Mouse (Mus musculus): Measurements from ENCODE around the gene Nif3l1. TPM values are rescaled to one million over a fixed set of nuclear protein-coding genes. Genes with fewer than 3 reads are reported as not detected.

The Nif3l1 gene
- 4.4 and 4.8 TPM in 2 replicates for polyA plus RNA-seq (2012; ENCODE audit: insufficient read depth, low replicate concordance)

- TF ChIP-seq GATA1 (IDR thresholded peaks at IDR 0.05; ENCODE audit: borderline replicate concordance, low read length) (no peak), FLI1 (IDR thresholded peaks at IDR 0.05; ENCODE audit: low read length) (no peak)
- H3K36me3 ChIP-seq (replicated peaks; ENCODE audit: low read length), result peaks cover 65% of the 10 kb centered on the region
Observed at GRCm38 (mm10) chr1:58445143-58445722, at the start of gene Nif3l1, which contains the start of gene Ppil3. Gene Nif3l1, plus strand, starts transcription at chr1:58445151. Gene Ppil3, minus strand, starts transcription at chr1:58445486.

GRCm38 (mm10) chr1:58395341-58395740, 49.6 kb upstream of the Nif3l1 start:
- Histone ChIP-seq H3K9me3 (no peaks in the 10 kb centered on the region), H3K4me3 (replicated peaks) (no peak overlapping the region), H3K4me1 (peaks cover 35% of the 10 kb centered on the region), H3K36me3 (replicated peaks; ENCODE audit: low read length) (peaks cover 62% of the 10 kb centered on the region), H3K27me3 (replicated peaks) (no peaks in the 10 kb centered on the region)
- TF ChIP-seq FLI1 (IDR thresholded peaks at IDR 0.05; ENCODE audit: low read length) (no peak), GATA1 (IDR thresholded peaks at IDR 0.05; ENCODE audit: borderline replicate concordance, low read length) (no peak)

More at GRCm38 (mm10) chr1:58445143-58445722, at the start of gene Nif3l1, which contains the start of gene Ppil3:
- Histone ChIP-seq H3K4me3 (replicated peaks) (peak within 1 kb of the TSS; percentile 97), H3K4me1 (peaks cover 78% of the 10 kb centered on the region), H3K27me3 (replicated peaks) (no peaks in the 10 kb centered on the region), H3K9me3 (no peaks in the 10 kb centered on the region)

- H3K9me3 ChIP-seq, result no peaks in the 10 kb centered on the region
- no peak overlapping the region for H3K4me3 ChIP-seq (replicated peaks)
- peaks cover 68% of the 10 kb centered on the region for H3K36me3 ChIP-seq (replicated peaks; ENCODE audit: low read length)
- peaks cover 32% of the 10 kb centered on the region for H3K4me1 ChIP-seq
- TF ChIP-seq GATA1 (IDR thresholded peaks at IDR 0.05; ENCODE audit: borderline replicate concordance, low read length) (no peak), FLI1 (IDR thresholded peaks at IDR 0.05; ENCODE audit: low read length) (no peak)
- H3K27me3 ChIP-seq (replicated peaks), result no peaks in the 10 kb centered on the region
Observed at GRCm38 (mm10) chr1:58396179-58396578, 48.8 kb upstream of the Nif3l1 start.

GRCm38 (mm10) chr1:58397731-58398130, 47.2 kb upstream of the Nif3l1 start:
- no peaks in the 10 kb centered on the region for H3K27me3 ChIP-seq (replicated peaks)
- H3K4me1 ChIP-seq, result peaks cover 24% of the 10 kb centered on the region; the same call in 1 of the 2 replicates
- H3K36me3 ChIP-seq (replicated peaks; ENCODE audit: low read length), result peaks cover 83% of the 10 kb centered on the region
- TF ChIP-seq GATA1 (IDR thresholded peaks at IDR 0.05; ENCODE audit: borderline replicate concordance, low read length), result no peak
- no peak for TF ChIP-seq FLI1 (IDR thresholded peaks at IDR 0.05; ENCODE audit: low read length)
- H3K9me3 ChIP-seq, result no peaks in the 10 kb centered on the region
- no peak overlapping the region for H3K4me3 ChIP-seq (replicated peaks)

GRCm38 (mm10) chr1:58401396-58401795, 43.6 kb upstream of the Nif3l1 start:
- H3K36me3 ChIP-seq (replicated peaks; ENCODE audit: low read length), result peaks cover 91% of the 10 kb centered on the region
- no peaks in the 10 kb centered on the region for H3K9me3 ChIP-seq
- peaks cover 10% of the 10 kb centered on the region; the same call in 1 of the 2 replicates for H3K4me1 ChIP-seq
- no peaks in the 10 kb centered on the region for H3K27me3 ChIP-seq (replicated peaks)
- no peak for TF ChIP-seq GATA1 (IDR thresholded peaks at IDR 0.05; ENCODE audit: borderline replicate concordance, low read length)
- no peak for TF ChIP-seq FLI1 (IDR thresholded peaks at IDR 0.05; ENCODE audit: low read length)
- no peak overlapping the region for H3K4me3 ChIP-seq (replicated peaks)

- TF ChIP-seq FLI1 (IDR thresholded peaks at IDR 0.05; ENCODE audit: low read length) (no peak), GATA1 (IDR thresholded peaks at IDR 0.05; ENCODE audit: borderline replicate concordance, low read length) (no peak)
- peaks cover 89% of the 10 kb centered on the region for H3K36me3 ChIP-seq (replicated peaks; ENCODE audit: low read length)
- H3K27me3 ChIP-seq (replicated peaks), result no peaks in the 10 kb centered on the region
- 0 out of 2 replicates have a peak, but pooled peaks cover 2% of the 10 kb centered on the region for H3K4me1 ChIP-seq
- no peak overlapping the region for H3K4me3 ChIP-seq (replicated peaks)
- no peaks in the 10 kb centered on the region for H3K9me3 ChIP-seq
Observed at GRCm38 (mm10) chr1:58403745-58404144, 41.2 kb upstream of the Nif3l1 start.

GRCm38 (mm10) chr1:58407321-58407720, 37.6 kb upstream of the Nif3l1 start:
- H3K4me3 ChIP-seq (replicated peaks), result no peak overlapping the region

GRCm38 (mm10) chr1:58408141-58408540, 36.8 kb upstream of the Nif3l1 start:
- no peaks in the 10 kb centered on the region for H3K27me3 ChIP-seq (replicated peaks)
- H3K9me3 ChIP-seq, result no peaks in the 10 kb centered on the region
- H3K4me1 ChIP-seq, result 0 out of 2 replicates have a peak, but pooled peaks cover 3% of the 10 kb centered on the region
- H3K36me3 ChIP-seq (replicated peaks; ENCODE audit: low read length), result peaks cover 89% of the 10 kb centered on the region
- no peak for TF ChIP-seq FLI1 (IDR thresholded peaks at IDR 0.05; ENCODE audit: low read length)
- no peak for TF ChIP-seq GATA1 (IDR thresholded peaks at IDR 0.05; ENCODE audit: borderline replicate concordance, low read length)
- no peak overlapping the region for H3K4me3 ChIP-seq (replicated peaks)

More at GRCm38 (mm10) chr1:58407321-58407720, 37.6 kb upstream of the Nif3l1 start:
- no peaks in the 10 kb centered on the region for H3K27me3 ChIP-seq (replicated peaks)
- no peak for TF ChIP-seq GATA1 (IDR thresholded peaks at IDR 0.05; ENCODE audit: borderline replicate concordance, low read length)
- no peak for TF ChIP-seq FLI1 (IDR thresholded peaks at IDR 0.05; ENCODE audit: low read length)
- 0 out of 2 replicates have a peak, but pooled peaks cover 3% of the 10 kb centered on the region for H3K4me1 ChIP-seq
- peaks cover 89% of the 10 kb centered on the region for H3K36me3 ChIP-seq (replicated peaks; ENCODE audit: low read length)
- H3K9me3 ChIP-seq, result no peaks in the 10 kb centered on the region

GRCm38 (mm10) chr1:58409553-58410197, 35.3 kb upstream of the Nif3l1 start:
- Histone ChIP-seq H3K4me3 (replicated peaks) (no peak overlapping the region), H3K9me3 (no peaks in the 10 kb centered on the region), H3K27me3 (replicated peaks) (no peaks in the 10 kb centered on the region), H3K4me1 (0 out of 2 replicates have a peak, but pooled peaks cover 3% of the 10 kb centered on the region), H3K36me3 (replicated peaks; ENCODE audit: low read length) (peaks cover 89% of the 10 kb centered on the region)
- no peak for TF ChIP-seq GATA1 (IDR thresholded peaks at IDR 0.05; ENCODE audit: borderline replicate concordance, low read length)
- TF ChIP-seq FLI1 (IDR thresholded peaks at IDR 0.05; ENCODE audit: low read length), result no peak

- Histone ChIP-seq H3K4me1 (0 out of 2 replicates have a peak, but pooled peaks cover 3% of the 10 kb centered on the region), H3K36me3 (replicated peaks; ENCODE audit: low read length) (peaks cover 93% of the 10 kb centered on the region), H3K9me3 (no peaks in the 10 kb centered on the region), H3K4me3 (replicated peaks) (no peak overlapping the region), H3K27me3 (replicated peaks) (no peaks in the 10 kb centered on the region)
- no peak for TF ChIP-seq GATA1 (IDR thresholded peaks at IDR 0.05; ENCODE audit: borderline replicate concordance, low read length)
- TF ChIP-seq FLI1 (IDR thresholded peaks at IDR 0.05; ENCODE audit: low read length), result no peak
Observed at GRCm38 (mm10) chr1:58410198-58410588, 34.8 kb upstream of the Nif3l1 start.
